Mouse (Mus musculus) kidney, adult 2 months (tissue): ENCODE results near the gene Krt9.

Source experiments
- CTCF ChIP-seq: fragments of 200-500 bp; conservative IDR thresholded peaks from 2 replicates; pipeline ENCODE4 v1.5.1; 2011; ENCODE audit warnings: low read depth, mild to moderate bottlenecking, control low read depth, low read length, moderate library complexity, mixed read lengths; ENCODE audit not compliant: insufficient read depth, insufficient read length
- POLR2A ChIP-seq: fragments of 200-500 bp; IDR thresholded peaks from one replicate; pipeline ENCODE4 v1.6.1; 2011; ENCODE audit warnings: low read depth, low read length, control low read depth

GRCm38 (mm10) chr11:100208542-100208941 is 15.5 kb upstream of the Krt9 start:
- TF ChIP-seq CTCF (no peak), POLR2A (no peak)
